Mouse (Mus musculus) embryonic facial prominence, embryonic 11.5 days (tissue): ENCODE measurements around the gene Cage1. TPM values are rescaled to one million over a fixed set of nuclear protein-coding genes. Genes with fewer than 3 reads are reported as not detected.

Source experiments
- ATAC-seq: fragments of 200-750 bp; cut with Nextera tagmentation; replicated peaks from 2 replicates; pipeline ENCODE4 v1.8.0; 2017; ENCODE audit warnings: low read depth; ENCODE audit not compliant: insufficient number of reproducible peaks, low FRiP score, low TSS enrichment
- DNase-seq: peaks from one replicate; pipeline ENCODE4 v3.0.0-alpha.2; 2015; ENCODE audit warnings: low spot score
- H3K27ac ChIP-seq: fragments of 300-500 bp; sonication (generic); replicated peaks from 2 replicates; pipeline ENCODE4 v1.5.1; 2014; ENCODE audit warnings: mild to moderate bottlenecking, low read depth, low read length, control low read depth
- H3K27me3 ChIP-seq: fragments of 300-500 bp; sonication (generic); 2 replicates; pipeline ENCODE4 v1.6.1; 2014; ENCODE audit warnings: mild to moderate bottlenecking, low read length, moderate library complexity, mixed read lengths; ENCODE audit not compliant: control insufficient read depth, insufficient read depth
- H3K36me3 ChIP-seq: fragments of 300-500 bp; sonication (generic); replicated peaks from 2 replicates; pipeline ENCODE4 v1.6.1; 2014; ENCODE audit warnings: low read depth, mild to moderate bottlenecking, low read length, moderate library complexity, mixed read lengths; ENCODE audit not compliant: control insufficient read depth, insufficient read depth
- H3K4me1 ChIP-seq: fragments of 300-500 bp; sonication (generic); 2 replicates; pipeline ENCODE4 v1.6.1; 2014; ENCODE audit warnings: low read length, mixed read lengths; ENCODE audit not compliant: control insufficient read depth, insufficient read depth
- H3K4me2 ChIP-seq: fragments of 300-500 bp; sonication (generic); 2 replicates; pipeline ENCODE4 v1.6.1; 2014; ENCODE audit warnings: low read depth, mild to moderate bottlenecking, control low read depth, low read length, moderate library complexity
- H3K4me3 ChIP-seq: fragments of 300-500 bp; sonication (generic); 2 replicates; pipeline ENCODE4 v1.5.1; 2014; ENCODE audit warnings: low read depth, low read length, control low read depth
- H3K9ac ChIP-seq: fragments of 300-500 bp; sonication (generic); replicated peaks from 2 replicates; pipeline ENCODE4 v1.6.1; 2014; ENCODE audit warnings: mild to moderate bottlenecking, control low read depth, low read length
- H3K9me3 ChIP-seq: fragments of 300-500 bp; sonication (generic); replicated peaks from 2 replicates; pipeline ENCODE4 v1.6.1; 2016; ENCODE audit warnings: mild to moderate bottlenecking, low read length, inconsistent platforms, mixed read lengths; ENCODE audit not compliant: control insufficient read depth
- WGBS: fragments of 180-500 bp; shearing (Covaris S2); extraction: QIAGEN DNeasy Blood & Tissue Kit; methylation state at CpG from one replicate; pipeline ENCODE4 v1.1.7; 2014; 5-methylcytosine and 5-hydroxymethylcytosine counted together
- polyA plus RNA-seq: library from polyadenylated mRNA; unstranded; fragments of >200 nt; fragmentation: Nextera tagmentation; extraction: Ambion mirVana; gene quantifications from 2 replicates; pipeline ENCODE4 v1.2.1, GENCODE M21; 2014

Gene Cage1
- polyA plus RNA-seq, 1 experiment from 2014 or later = 0.48 TPM

DNA sequence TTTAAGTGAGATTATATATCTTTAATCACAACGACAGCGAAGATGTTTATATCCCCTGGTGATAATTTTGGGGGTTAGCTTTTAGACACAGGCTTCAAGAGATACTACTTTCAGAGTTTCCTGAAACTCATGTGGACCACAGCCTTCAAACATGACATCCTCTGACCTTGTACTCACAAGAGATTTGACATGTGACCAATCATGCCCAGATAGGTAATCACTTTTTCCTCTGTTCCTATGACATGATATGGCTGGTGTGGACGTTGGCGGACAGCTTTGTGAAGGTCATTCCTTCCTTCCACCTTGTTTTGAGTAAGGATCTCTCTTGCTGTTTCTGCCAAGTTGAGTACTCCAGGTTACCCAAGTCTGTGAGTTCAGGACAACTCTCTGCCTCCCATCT lies 8.5 kb downstream of the Cage1 start:
- Histone ChIP-seq H3K36me3 (no peaks in the 10 kb centered on the region), H3K4me2 (no peak overlapping the region), H3K9me3 (no peaks in the 10 kb centered on the region), H3K27me3 (no peaks in the 10 kb centered on the region), H3K4me3 (no peak overlapping the region), H3K9ac (no peak overlapping the region), H3K4me1 (no peaks in the 10 kb centered on the region), H3K27ac (no peak overlapping the region)
- 86% methylated on average over 4 of the region's 4 CpGs for WGBS
- DNase-seq (no peak), ATAC-seq (no peak)

- no peaks in the 10 kb centered on the region for H3K27me3 ChIP-seq
- no peaks in the 10 kb centered on the region for H3K4me1 ChIP-seq
- no peak overlapping the region for H3K4me2 ChIP-seq
- no peak overlapping the region for H3K9ac ChIP-seq
- no peaks in the 10 kb centered on the region for H3K9me3 ChIP-seq
- H3K27ac ChIP-seq = no peak overlapping the region
- H3K36me3 ChIP-seq = no peaks in the 10 kb centered on the region
- WGBS = 64% methylated on average over 6 of the region's 6 CpGs
- DNase-seq (no peak), ATAC-seq (no peak)
- no peak overlapping the region for H3K4me3 ChIP-seq
These were observed 9.1 kb downstream of the Cage1 start for GRCm38 (mm10) chr13:38027618-38028248.

DNA sequence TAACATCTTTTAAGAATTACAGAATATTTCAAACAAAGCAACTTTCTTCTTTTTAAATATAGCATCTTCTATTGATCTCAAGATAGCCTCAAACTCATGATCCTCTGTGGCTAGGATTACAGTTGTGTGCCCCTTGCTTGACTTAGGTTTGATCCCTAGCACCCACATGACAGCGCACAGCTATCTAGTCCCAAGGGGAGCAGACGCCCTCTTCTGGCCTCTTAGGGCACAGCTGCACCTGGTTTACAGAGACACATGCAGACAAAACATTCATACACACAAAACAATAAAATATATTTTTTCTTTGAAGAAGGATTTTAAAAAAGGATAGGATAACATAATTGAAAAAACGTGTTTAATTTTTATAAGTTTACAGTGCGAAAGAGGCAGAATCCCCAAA lies 11.0 kb downstream of the Cage1 start:
- no peak for ATAC-seq
- WGBS = 42% methylated on average over 4 of the region's 4 CpGs
- no peak overlapping the region for H3K4me3 ChIP-seq

DNA sequence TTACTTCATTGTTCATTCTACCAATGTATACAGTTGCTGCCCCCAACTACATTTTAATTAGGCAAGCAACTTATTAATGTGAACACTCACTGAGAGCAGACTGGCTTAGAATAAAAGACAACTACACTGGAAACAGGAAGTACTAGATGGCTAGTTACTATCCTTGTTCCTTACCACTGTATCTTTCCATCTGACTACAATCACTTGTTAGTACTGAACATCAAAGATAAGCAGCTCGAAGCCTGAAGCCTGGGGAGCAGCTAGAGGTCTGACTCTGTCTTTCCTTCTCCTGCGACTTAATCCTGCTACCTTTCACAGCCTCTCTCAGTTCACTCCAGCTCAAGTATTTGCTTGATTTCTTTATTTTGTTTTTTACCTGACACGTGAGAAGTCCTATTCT lies 18.1 kb downstream of the Cage1 start:
- no peaks in the 10 kb centered on the region for H3K4me1 ChIP-seq
- no peak for ATAC-seq
- H3K4me2 ChIP-seq = no peak overlapping the region
- H3K27me3 ChIP-seq = no peaks in the 10 kb centered on the region
- no peaks in the 10 kb centered on the region for H3K9me3 ChIP-seq
- no peak for DNase-seq
- no peak overlapping the region for H3K27ac ChIP-seq
- WGBS = 80% methylated on average over 3 of the region's 3 CpGs
- H3K4me3 ChIP-seq = no peak overlapping the region
- H3K9ac ChIP-seq = no peak overlapping the region
- no peaks in the 10 kb centered on the region for H3K36me3 ChIP-seq

More for the DNA sequence above, 11.0 kb downstream of the Cage1 start:
- H3K4me1 ChIP-seq = no peaks in the 10 kb centered on the region
- no peak for DNase-seq
- no peaks in the 10 kb centered on the region for H3K36me3 ChIP-seq
- no peak overlapping the region for H3K9ac ChIP-seq
- no peak overlapping the region for H3K27ac ChIP-seq
- no peak overlapping the region for H3K4me2 ChIP-seq
- no peaks in the 10 kb centered on the region for H3K27me3 ChIP-seq
- no peaks in the 10 kb centered on the region for H3K9me3 ChIP-seq

DNA sequence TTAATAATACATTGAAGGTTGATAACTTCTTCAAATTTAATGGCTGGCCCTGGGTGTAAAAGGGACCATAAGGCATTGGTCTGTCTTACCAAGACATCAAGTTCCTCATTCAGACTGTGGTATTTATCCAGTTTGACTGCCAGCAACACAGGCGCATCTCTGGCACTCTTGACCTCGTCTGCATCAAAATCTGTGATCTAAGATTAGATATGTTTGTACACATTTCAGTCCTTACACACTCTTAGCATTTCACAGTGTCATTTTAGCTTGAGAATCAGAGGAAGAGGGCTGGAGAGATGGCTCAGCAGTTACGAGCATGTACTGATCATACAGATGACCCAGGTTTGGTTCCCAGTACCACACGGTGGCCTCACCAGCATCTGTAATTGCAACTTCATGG lies 21.3 kb downstream of the Cage1 start:
- WGBS = 92% methylated on average over 4 of the region's 4 CpGs
- Histone ChIP-seq H3K4me1 (no peaks in the 10 kb centered on the region), H3K9me3 (no peaks in the 10 kb centered on the region), H3K4me3 (no peak overlapping the region), H3K27ac (no peak overlapping the region), H3K9ac (no peak overlapping the region), H3K4me2 (no peak overlapping the region), H3K36me3 (no peaks in the 10 kb centered on the region), H3K27me3 (no peaks in the 10 kb centered on the region)
- ATAC-seq (no peak), DNase-seq (no peak)

GRCm38 (mm10) chr13:38012436-38012835 lies 24.4 kb downstream of the Cage1 start:
- no peak for ATAC-seq
- Histone ChIP-seq H3K9me3 (no peaks in the 10 kb centered on the region), H3K4me1 (no peaks in the 10 kb centered on the region), H3K36me3 (no peaks in the 10 kb centered on the region), H3K27ac (no peak overlapping the region), H3K4me2 (no peak overlapping the region), H3K4me3 (no peak overlapping the region), H3K9ac (no peak overlapping the region), H3K27me3 (no peaks in the 10 kb centered on the region)
- 91% methylated on average over 5 of the region's 5 CpGs for WGBS
- DNase-seq = no peak

- ATAC-seq = no peak
- H3K36me3 ChIP-seq = no peaks in the 10 kb centered on the region
- DNase-seq = no peak
- H3K9ac ChIP-seq = no peak overlapping the region
- 79% methylated on average over 5 of the region's 5 CpGs for WGBS
- H3K27me3 ChIP-seq = no peaks in the 10 kb centered on the region
- no peaks in the 10 kb centered on the region for H3K4me1 ChIP-seq
- H3K27ac ChIP-seq = no peak overlapping the region
- H3K9me3 ChIP-seq = no peaks in the 10 kb centered on the region
- H3K4me3 ChIP-seq = no peak overlapping the region
- H3K4me2 ChIP-seq = no peak overlapping the region
These were observed 26.4 kb downstream of the Cage1 start for GRCm38 (mm10) chr13:38010444-38010910.

DNA sequence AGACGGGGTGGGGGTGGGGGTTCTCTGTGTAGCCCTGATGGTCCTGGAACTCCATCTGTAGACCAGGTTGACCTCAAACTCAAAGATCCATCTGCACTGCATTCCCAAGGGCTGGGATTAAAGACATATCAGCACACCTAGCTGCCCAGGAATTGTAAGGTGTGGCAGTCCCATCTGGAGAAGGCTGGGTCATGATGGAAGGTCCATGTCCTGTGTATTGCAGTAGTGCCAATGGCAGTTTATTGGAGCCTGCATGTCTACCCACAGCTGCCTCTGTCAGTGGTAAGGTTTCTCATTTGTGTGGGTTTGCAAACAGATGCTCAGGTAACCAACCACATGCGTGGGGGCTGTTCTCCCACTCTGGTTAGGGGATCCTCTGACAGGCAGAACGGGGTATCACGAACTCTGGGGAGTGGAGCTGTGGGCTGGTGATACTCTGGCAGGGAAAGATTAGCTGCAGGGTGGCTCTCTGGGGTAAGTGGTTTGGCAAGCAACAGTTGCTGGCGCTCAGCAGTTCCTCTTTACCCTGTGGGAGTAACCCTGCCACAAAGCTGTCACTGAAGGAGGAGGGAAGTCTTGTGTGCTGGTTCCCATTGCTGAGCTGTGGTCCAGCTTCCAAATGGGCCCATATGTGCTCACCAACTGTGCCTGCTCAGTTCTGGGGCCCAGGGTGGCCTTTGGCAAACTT lies 27.0 kb downstream of the Cage1 start:
- Histone ChIP-seq H3K9ac (no peak overlapping the region), H3K9me3 (no peaks in the 10 kb centered on the region), H3K27me3 (no peaks in the 10 kb centered on the region), H3K4me2 (no peak overlapping the region), H3K36me3 (no peaks in the 10 kb centered on the region), H3K4me3 (no peak overlapping the region), H3K4me1 (no peaks in the 10 kb centered on the region), H3K27ac (no peak overlapping the region)
- WGBS = 87% methylated on average over 5 of the region's 5 CpGs
- DNase-seq (no peak), ATAC-seq (no peak)
